Mouse (Mus musculus) cortical plate, adult 2 months (tissue): ENCODE results near the gene Gm36176.

ENCODE experiments used
- CTCF ChIP-seq: fragments of 200-500 bp; IDR thresholded peaks from 2 replicates; pipeline ENCODE4 v1.5.1; 2011; ENCODE audit warnings: mild to moderate bottlenecking, control low read depth, low read length; ENCODE audit not compliant: insufficient read depth; ENCODE audit errors: extremely low read depth
- POLR2A ChIP-seq: fragments of 200-500 bp; IDR thresholded peaks from 2 replicates; pipeline ENCODE4 v1.6.1; 2011; ENCODE audit warnings: mild to moderate bottlenecking, low read length, control low read depth; ENCODE audit not compliant: insufficient read depth; ENCODE audit errors: extremely low read depth

DNA sequence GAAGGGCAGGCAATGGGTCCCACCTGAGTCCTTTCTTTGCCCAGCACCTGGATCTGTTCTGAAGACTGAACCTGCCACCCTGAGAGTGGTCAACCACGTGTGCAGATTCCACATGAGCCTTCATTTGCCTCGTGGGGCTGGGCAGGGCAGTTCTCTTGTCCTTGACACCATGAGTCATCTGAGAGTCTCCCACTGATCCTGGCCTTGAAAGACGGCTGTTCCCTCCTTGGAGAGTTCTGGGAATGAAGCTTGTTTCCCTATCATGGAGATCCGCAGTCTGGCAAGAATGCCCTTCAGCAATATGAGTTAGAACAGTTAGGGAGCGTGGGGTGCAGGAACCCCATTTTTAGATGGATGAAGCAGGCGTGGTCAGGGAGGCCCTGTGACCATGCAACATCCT is 7.6 kb upstream of the Gm36176 start:
- TF ChIP-seq CTCF (no peak), POLR2A (no peak)
